Mouse (Mus musculus) left cerebral cortex, postnatal 25 days (tissue): ENCODE data around the gene Asphd2. TPM values are rescaled to one million over a fixed set of nuclear protein-coding genes. Genes with fewer than 3 reads are reported as not detected.
A peak's percentile ranks its signal among the peaks of the same experiment; 100 is the strongest.

ENCODE experiments used
- DNase-seq, 2 experiments: peaks; one replicate each; pipeline ENCODE4 v3.0.0; 2022; ENCODE audit warnings: low spot score in 2 of 2, mixed read lengths in 1 of 2
- intact Hi-C: fragments of 180-260 bp; cut with DNase I; formaldehyde crosslinking; loops from one replicate; pipeline ENCODE4 v1.15.1; 2025
- total RNA-seq, 2 experiments: library from RNA; stranded (reverse); gene quantifications; 2 replicates each; pipeline ENCODE4 v1.2.3; 2021

The Asphd2 gene
- total RNA-seq, 2 experiments from 2014 or later: 176 TPM

DNA sequence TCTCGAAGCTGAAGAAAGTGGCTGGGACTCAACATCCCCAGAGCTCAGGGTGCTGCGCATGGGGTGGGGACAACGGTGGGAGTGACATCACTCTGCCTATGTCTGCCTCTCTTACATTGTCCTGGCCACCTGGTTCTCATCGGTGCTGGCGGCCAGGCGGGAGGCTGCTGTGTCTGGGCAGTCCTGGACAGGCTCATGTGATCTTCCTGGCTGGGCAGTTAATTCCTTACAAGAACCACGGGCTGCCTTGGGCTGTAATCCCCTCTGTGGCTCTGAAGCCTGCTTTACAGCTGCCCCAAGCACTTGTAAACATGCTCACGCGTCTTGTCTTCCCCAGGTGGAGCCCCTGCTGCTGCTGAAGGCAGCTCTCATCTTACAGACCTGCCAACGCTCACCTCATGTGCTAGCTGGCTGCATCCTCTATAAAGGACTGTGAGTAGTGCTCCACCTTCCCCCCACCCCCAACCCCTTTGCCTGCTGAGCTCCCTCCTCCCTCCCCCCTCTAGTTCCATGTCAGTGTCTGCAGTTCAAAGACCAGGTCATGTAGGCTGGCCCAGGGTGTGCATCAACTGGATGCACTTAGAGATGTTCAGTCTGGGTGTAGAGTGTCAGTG, 30.4 kb downstream of the Asphd2 start:
- DNase-seq: no peak
- intact Hi-C loops: loop anchor here (10.0 kb wide), 1 partner anchor 61 kb away; no protein-coding TSS in a partner anchor

DNA sequence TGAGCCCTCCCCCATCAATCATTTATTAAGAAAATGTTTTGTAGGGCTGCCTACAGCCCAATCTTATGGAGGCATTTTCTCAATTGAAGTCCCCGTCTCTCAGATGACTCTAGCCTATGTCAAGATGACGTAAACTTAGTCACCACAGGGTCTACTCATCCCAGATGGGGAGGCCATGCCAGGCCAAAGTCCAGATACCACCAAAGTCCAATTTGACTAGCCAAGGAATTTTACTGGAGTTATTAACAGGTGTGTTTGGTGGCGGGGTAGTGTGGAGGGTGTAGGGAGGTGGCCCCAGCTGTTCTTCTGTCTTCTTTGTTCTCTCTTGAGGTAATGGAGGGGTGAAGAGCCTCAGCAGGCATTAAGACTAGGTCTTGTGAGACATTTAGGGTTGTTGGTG, 34.6 kb downstream of the Asphd2 start:
- intact Hi-C loops: loop anchor here (10.0 kb wide), 1 partner anchor 65 kb away; no protein-coding TSS in a partner anchor
- no peak for DNase-seq

DNA sequence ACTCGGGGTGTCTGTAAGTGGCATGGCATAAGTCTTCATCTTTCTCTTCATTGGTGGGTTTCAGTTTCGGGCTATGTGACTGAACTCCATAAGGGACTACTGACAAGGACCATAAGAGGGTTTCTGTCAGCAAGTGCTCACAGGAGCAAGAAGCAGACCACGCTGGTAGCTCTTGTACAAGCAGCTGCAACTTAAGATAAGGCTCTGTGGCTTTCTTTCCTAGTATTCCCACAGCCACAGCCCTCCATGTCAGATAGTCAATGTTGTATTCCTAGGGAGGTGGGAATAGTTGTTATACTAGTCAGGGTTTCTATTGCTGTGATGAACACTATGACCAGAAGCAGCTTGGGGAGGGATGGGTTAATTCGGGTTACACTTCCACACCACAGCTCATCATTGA, 35.1 kb downstream of the Asphd2 start:
- no peak for DNase-seq
- intact Hi-C loops: no loop called here

DNA sequence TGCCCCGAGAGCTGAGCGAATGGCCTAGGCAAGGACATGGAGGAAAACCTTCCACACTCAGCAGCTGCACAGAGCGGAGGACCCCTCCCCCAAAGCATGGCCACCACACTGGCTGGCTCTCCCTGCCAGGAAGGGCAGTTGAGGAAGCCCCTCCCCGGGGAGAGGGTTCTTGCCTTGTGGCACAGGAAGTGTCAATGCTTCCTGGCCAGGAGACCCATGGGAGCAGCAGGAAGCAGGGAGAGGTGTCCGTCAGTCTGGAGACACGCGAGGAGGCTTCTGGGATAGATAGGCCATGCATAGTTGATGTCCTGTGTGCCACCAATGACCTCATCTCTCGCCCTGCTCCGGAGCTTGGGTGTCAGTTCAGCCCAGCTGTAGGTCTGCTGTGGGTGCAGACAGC, 38.3 kb downstream of the Asphd2 start:
- intact Hi-C loops: no loop called here
- no peak for DNase-seq

DNA sequence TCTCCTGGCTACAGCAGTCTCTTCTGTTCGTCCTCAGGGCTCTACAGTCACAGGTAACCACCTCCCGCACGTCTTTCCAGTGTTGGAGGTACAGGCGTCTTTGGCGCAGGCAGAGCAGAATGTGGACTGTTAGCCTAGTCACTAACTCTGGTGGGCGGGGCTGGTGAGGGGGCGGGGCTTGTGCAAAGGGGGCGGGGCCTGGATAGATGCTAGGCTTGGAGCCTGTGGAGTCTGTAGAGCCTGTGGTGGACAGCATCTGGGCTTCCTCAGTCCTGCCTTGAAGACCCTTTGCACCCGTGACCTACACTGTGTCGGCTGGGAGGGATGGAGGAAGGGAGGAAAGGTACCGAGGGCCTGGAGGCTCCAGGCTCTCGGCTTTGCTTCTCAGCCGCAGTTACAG, 38.8 kb downstream of the Asphd2 start, which contains the start of gene Gm6583:
Gene Gm6583 (minus strand): TSS at position 124 of the 400 bp plus-strand sequence.
- intact Hi-C loops: no loop called here
- no peak for DNase-seq

DNA sequence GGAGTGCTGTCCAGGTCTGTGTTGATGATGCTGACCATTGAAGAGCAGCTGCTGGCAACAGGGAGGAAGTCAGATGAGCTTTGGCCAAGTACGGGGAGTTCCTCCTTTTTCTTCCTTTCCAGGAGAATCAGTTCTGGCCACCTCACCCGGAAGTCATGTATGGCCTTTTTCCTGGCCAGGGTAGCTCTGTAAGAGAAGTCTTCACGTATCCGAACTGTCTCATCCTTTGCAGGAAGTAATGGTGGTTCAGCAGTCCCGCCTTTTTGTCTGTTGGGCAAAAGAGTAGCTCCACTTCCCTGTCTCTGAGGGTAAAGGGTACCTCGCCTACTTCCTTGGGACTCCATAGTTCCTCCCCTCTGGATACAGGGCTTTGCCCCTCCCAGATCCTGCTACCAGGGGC, 39.2 kb downstream of the Asphd2 start:
- intact Hi-C loops: no loop called here
- DNase-seq: no peak

DNA sequence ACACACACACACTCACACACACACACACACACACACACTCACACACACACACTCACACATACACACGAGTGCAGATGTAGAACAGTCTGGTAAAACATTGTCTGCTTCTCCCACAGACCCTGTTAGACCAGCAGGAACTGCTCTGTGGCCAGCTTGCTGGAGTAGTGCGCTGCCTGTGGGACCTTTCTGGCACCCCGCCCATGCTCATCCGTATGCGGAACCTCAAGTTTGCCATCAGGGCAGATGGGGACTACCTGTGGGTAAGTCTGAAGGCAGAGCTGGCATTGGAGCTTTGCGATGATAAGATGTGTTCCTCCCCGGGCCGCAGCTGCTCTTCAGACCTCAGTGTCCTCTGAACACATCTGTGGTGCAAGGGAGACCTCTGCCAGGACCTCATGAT, 45.5 kb downstream of the Asphd2 start:
- intact Hi-C loops: no loop called here
- no peak for DNase-seq

DNA sequence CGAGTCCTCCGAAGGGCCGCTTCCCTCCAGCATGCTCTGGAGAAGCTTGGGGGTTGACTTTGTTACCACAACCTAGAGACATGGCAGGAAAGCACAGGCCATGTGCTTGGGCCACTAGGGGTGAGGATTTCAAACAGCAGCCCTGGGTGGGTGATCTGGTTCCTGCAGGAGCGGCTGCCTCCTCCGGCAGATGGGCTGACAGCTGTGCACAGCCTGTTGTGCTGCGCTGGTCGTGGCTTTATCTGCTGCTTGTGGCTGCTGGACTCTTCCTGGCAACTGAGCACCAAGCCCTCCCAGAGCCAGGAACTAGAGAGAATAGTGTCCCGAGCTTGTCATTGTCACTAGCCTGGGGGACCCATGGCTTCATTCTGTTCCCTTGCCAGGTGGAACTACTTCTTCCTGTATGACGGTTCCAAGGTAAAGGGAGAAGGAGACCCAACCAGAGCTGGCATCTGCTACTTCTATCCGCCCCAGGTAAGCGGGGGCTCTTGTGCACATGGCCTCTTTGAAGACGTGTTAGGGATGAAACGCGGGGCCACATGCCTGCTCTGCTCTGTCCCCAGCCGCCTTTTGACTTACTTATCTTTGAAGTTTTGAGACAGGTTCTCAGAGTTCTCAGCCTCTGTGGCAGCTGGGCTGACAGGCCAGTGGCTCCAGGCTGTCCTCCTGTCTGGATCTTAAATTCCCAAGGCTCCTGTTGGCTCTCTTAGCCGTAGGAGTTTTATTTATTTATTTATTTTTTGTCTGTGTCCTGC, 48.3 kb downstream of the Asphd2 start:
- DNase-seq: no peak
- intact Hi-C loops: no loop called here

DNA sequence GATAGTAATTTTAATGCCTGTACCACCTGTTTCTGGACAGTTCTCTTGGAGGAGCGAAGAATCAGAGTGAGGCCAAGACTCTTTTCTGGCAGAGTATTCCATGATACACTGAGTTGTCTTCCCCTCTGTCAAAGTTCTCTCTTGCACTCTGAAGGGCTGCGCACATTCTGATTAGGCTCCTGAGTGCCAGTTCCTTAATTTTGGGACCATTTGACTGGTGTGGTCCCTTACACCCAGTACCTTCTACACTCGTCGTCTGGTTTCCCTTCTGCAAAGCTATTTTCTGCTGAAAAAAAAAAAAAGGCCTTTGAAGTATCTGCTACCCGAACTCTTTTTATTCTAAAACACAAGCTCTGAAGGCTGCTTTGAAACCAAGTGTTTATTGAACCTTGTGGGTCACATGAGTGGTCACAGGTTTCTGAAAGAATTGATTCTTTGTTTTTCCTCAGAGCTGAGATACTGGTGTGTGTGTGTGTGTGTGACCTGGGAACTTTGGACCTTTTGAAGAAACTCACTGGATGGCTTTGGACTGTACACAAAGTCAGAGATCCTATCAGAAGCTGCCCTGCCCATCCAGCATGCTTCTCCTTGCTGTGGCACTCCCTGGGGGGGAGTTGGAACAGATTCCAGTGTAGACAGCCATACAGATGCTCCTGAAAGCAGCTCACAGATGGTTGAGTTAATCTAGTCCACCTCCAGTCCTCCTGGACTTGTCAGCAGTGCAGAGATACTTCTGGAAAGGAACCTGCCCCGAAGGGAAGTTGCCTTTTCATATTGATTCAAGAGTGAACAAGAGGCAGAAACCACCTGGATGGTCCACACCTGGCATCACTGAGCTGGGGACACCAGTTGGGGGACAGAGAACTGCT, 50.3 kb downstream of the Asphd2 start:
- intact Hi-C loops: loop anchor here (1.0 to 5.0 kb wide), 2 partner anchors 50 to 83 kb away; partner anchors contain the start of gene Asphd2

DNA sequence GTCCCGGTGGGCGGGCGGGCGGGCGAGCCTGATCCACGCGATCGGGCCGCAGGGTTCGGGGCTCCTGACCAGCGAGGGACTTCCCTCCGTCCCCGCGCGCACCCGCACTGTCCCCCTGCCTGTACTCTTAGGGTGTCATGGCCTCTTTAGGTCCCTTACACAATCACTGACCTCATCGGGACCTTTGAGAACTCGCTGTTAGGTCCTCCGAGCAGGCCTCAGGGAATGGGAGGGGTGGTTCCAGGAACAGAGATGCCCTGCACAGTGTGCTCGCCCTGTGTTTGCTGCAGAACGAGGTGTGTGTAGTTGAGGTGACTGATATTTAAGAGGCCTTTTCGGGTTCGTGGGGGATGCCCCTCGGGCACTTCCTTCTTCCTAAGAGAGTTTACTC, 51.5 kb downstream of the Asphd2 start:
- DNase-seq: peak; percentile 25 to 42
- intact Hi-C loops: loop anchor here (1.0 to 5.0 kb wide), 2 partner anchors 17 to 84 kb away; partner anchors contain the start of gene Tfip11

More for the DNA sequence above, 50.3 kb downstream of the Asphd2 start:
- peak; percentile 40 to 94 for DNase-seq

DNA sequence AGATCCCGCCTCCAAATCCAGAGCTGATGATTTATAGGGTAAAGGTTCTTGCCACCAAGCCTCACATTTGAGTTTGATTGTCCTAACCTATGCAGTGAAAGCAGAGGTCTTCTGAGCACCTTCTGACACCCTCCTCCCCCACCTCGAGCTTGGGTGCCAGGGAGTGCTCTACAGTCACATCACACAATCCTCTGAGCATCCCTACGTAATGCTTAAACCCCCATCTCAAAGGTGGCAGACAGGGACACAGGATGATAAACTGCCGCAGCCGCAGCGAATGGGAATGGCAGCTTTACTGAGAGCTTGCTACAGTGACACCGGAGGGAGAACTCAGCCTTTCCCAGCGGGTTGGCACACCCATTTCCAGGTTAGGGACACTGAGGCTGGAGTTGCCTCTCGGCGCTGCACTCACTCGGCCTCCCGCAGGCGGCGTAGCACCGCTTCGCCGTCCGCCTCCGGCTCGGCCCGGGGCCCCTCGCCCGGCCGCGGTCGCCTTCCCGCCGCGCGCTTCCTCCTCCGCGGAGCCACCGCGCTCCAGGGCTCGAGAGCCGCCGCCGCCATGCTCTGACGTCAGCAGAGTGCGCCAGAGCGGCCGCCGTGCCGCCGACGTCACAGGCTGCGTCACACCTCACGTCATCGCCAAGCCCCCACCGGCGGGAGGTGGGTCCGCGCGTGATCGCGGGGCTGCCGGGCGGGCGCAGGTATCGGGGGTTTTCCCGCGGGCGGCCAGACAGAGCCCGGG, 52.0 kb downstream of the Asphd2 start, which contains the start of the genes Srrd and Hps4:
Gene Srrd (minus strand): TSS at position 578 of the 742 bp plus-strand sequence.
Gene Hps4 (plus strand): TSS at position 621 of the 742 bp plus-strand sequence.
- peak; percentile 88 to 93 for DNase-seq
- intact Hi-C loops: loop anchor here (1.0 to 5.0 kb wide), 2 partner anchors 16 to 85 kb away; partner anchors contain the start of gene Tfip11

DNA sequence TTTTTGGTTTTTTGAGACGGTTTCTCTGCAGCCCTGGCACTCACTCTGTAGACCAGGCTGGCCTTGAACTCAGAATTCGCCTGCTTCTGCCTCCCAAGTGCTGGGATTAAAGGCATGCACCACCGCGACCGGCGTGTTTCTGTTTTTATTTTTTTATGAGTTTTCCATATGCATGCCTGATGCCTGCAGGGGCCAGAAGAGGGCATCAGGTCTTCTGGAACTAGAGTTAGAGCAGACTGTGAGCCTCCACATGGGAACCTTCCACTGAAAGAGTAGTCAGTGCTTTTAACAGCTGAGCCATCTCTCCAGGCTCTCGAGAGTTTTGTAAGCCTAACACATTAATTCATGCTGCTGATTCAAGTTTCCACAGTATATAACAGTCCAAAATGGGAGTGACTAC, 55.5 kb downstream of the Asphd2 start:
- intact Hi-C loops: no loop called here
- DNase-seq: no peak

DNA sequence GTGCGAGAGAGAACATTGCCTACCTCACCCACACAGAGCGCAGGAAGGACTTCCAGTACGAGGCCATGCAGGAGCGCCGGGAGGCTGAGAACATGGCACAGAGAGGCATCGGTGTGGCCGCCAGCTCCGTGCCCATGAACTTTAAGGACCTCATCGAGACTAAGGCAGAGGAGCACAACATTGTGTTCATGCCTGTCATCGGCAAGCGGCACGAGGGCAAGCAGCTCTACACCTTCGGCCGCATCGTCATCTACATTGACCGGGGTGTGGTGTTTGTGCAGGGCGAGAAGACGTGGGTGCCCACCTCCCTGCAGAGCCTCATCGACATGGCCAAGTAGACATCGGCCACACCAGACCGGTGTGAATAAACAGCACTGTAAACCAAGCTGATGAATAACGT, 57.7 kb downstream of the Asphd2 start:
- intact Hi-C loops: no loop called here
- DNase-seq: no peak

DNA sequence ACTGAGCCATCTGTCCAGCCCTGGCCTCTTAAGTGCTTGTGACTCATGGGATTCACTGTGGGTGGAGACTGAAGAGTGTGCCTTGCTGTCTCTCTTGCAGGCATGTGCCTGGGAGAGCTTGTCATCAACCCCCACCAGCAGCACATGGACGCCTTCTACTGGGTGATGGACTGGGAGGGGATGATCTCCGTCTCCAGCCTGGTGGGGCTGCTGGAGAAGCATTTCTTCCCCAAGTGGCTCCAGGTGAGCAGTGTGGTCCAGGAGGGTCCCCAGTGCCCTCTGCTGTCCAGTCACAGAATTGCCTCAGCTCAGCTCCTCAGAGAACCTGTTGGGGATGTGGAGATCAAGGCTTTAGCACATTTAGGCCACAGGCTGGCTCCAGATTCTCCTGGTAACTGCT, 59.2 kb downstream of the Asphd2 start:
- intact Hi-C loops: loop anchor here (2.0 kb wide), 1 partner anchor 95 kb away; no protein-coding TSS in a partner anchor
- peak in 1 of 2 experiments; percentile 54 for DNase-seq

Other genes starting within 250 kb of the Asphd2 start
- 1 to 10 TPM in 1 of 2 experiments, under 1 TPM in 1; 0.78 to 1.0 TPM for gene Cryba4, start 142.3 kb downstream of the Asphd2 start, total RNA-seq
- 1 to 10 TPM; 7.7 to 9.9 TPM for gene Crybb1, start 139.1 kb downstream of the Asphd2 start, total RNA-seq
- gene Tpst2, start 118.2 kb downstream of the Asphd2 start, total RNA-seq: 10 to 100 TPM; 39.0 to 43.9 TPM
- gene Tfip11, start 68.5 kb downstream of the Asphd2 start, total RNA-seq: 10 to 100 TPM; 39.9 to 40.0 TPM
- gene Srrd, start 51.8 kb downstream of the Asphd2 start, total RNA-seq: 10 to 100 TPM; 22.6 to 24.8 TPM
- 10 to 100 TPM; 24.3 to 29.3 TPM for gene Hps4, start 51.8 kb downstream of the Asphd2 start, total RNA-seq
- not detected for gene Gm6583, start 38.8 kb downstream of the Asphd2 start, total RNA-seq
- not detected for gene Gm6588, start 54.6 kb upstream of the Asphd2 start, total RNA-seq
- 100 to 1,000 TPM; 153 to 166 TPM for gene Sez6l, start 182.3 kb upstream of the Asphd2 start, total RNA-seq